Mouse (Mus musculus) heart, embryonic 11.5 days (tissue): ENCODE data around the gene Kbtbd13. TPM values are rescaled to one million over a fixed set of nuclear protein-coding genes. Genes with fewer than 3 reads are reported as not detected.
"Not testable (repeated sequence)": the region's sequence is repeated elsewhere in the genome, so short reads cannot be mapped to it uniquely, and the experiment has no call there.

ENCODE experiments used
- ATAC-seq: fragments of 200-750 bp; cut with Nextera tagmentation; replicated peaks from 2 replicates; pipeline ENCODE4 v1.8.0; 2017; ENCODE audit warnings: moderate library complexity; ENCODE audit not compliant: insufficient number of reproducible peaks, low FRiP score, low TSS enrichment
- H3K27ac ChIP-seq: fragments of 300-500 bp; sonication (generic); 2 replicates; pipeline ENCODE4 v1.5.1; 2014; ENCODE audit warnings: mild to moderate bottlenecking, low read depth, low read length
- H3K27me3 ChIP-seq: fragments of 300-500 bp; sonication (generic); 2 replicates; pipeline ENCODE4 v1.6.1; 2014; ENCODE audit warnings: mild to moderate bottlenecking, low read length, mixed read lengths; ENCODE audit not compliant: control insufficient read depth, insufficient read depth
- H3K36me3 ChIP-seq: fragments of 300-500 bp; sonication (generic); 2 replicates; pipeline ENCODE4 v1.6.1; 2014; ENCODE audit warnings: mild to moderate bottlenecking, low read length, moderate library complexity, mixed read lengths; ENCODE audit not compliant: control insufficient read depth, insufficient read depth
- H3K4me1 ChIP-seq: fragments of 300-500 bp; sonication (generic); 2 replicates; pipeline ENCODE4 v1.6.1; 2014; ENCODE audit warnings: low read length; ENCODE audit not compliant: control insufficient read depth, insufficient read depth
- H3K4me2 ChIP-seq: fragments of 300-500 bp; sonication (generic); 2 replicates; pipeline ENCODE4 v1.6.1; 2014; ENCODE audit warnings: mild to moderate bottlenecking, moderate library complexity
- H3K4me3 ChIP-seq: fragments of 300-500 bp; sonication (generic); 2 replicates; pipeline ENCODE4 v1.5.1; 2014; ENCODE audit warnings: low read depth, low read length
- H3K9ac ChIP-seq: fragments of 300-500 bp; sonication (generic); 2 replicates; pipeline ENCODE4 v1.6.1; 2014; ENCODE audit warnings: mild to moderate bottlenecking, low read depth, low read length, moderate library complexity
- H3K9me3 ChIP-seq: fragments of 300-500 bp; sonication (generic); replicated peaks from 2 replicates; pipeline ENCODE4 v1.6.1; 2016; ENCODE audit warnings: low read length; ENCODE audit not compliant: control insufficient read depth
- WGBS: fragments of 180-500 bp; shearing (Covaris S2); extraction: QIAGEN DNeasy Blood & Tissue Kit; methylation state at CpG from one replicate; pipeline ENCODE4 v1.1.7; 2014; ENCODE audit not compliant: insufficient replicate concordance; 5-methylcytosine and 5-hydroxymethylcytosine counted together
- polyA plus RNA-seq: library from polyadenylated mRNA; unstranded; fragments of >200 nt; fragmentation: Nextera tagmentation; extraction: Ambion mirVana; gene quantifications from 2 replicates; pipeline ENCODE4 v1.2.1, GENCODE M21; 2014

Kbtbd13 gene
- polyA plus RNA-seq, 1 experiment from 2014 or later: 0.94 TPM

DNA sequence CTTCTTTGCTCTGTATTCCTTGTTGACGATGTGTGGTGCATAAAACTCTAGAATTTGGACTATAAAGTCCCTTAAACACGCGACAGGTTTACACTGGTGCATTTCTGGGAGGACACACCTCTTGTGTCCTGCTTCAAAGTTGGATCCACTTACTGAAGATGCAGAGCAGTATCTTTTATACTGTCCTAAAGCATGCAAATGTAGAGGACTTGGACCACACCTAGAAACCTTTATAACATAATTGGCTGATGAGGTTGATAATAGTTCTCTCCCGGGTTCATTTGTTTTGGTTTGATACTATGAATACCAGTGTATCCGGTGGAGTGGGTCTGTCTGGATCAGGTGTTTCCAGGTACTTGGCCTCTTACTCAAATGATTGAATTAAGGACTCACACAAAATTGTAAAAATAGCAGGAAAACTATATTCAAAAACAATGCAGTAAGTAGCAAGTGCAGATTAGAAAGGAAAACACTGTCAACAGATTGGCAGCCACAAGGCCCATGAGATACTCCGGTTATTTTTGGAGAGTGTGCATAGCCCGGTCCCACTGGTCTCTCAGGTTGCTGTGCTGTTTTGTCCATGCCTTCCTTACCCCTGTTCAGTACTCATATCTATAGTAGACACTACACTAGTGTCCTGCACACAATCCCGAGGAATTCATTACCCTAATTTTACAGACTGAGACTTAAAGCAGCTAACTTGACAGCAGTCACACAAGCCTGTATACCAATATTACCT is 44.2 kb downstream of the Kbtbd13 start:
- H3K9ac ChIP-seq: peak overlapping the region; percentile 97
- peak overlapping the region; percentile 90 for H3K4me2 ChIP-seq
- H3K36me3 ChIP-seq: no peaks in the 10 kb centered on the region
- peak overlapping the region; percentile 96 for H3K4me3 ChIP-seq
- H3K27ac ChIP-seq: peak overlapping the region; percentile 98
- no peaks in the 10 kb centered on the region for H3K27me3 ChIP-seq
- no peaks in the 10 kb centered on the region for H3K9me3 ChIP-seq
- H3K4me1 ChIP-seq: peaks cover 8% of the 10 kb centered on the region
- WGBS: 38% methylated on average over 8 of the region's 8 CpGs
- ATAC-seq: no peak

- Histone ChIP-seq H3K36me3 (no peaks in the 10 kb centered on the region), H3K27ac (peak overlapping the region; percentile 98), H3K4me3 (peak overlapping the region; percentile 96), H3K9me3 (no peaks in the 10 kb centered on the region), H3K4me2 (peak overlapping the region; percentile 90), H3K9ac (peak overlapping the region; percentile 97), H3K4me1 (peaks cover 8% of the 10 kb centered on the region), H3K27me3 (no peaks in the 10 kb centered on the region)
- ATAC-seq: peak; percentile 67
- WGBS: under 1% methylated on average over 77 of the region's 77 CpGs
Measured at GRCm38 (mm10) chr9:65346476-65347111, 44.9 kb downstream of the Kbtbd13 start.

GRCm38 (mm10) chr9:65345854-65346475 is 45.5 kb downstream of the Kbtbd13 start, which contains the start of gene Pdcd7:
TSS of gene Pdcd7 (plus strand) at chr9:65346104.
- peak within 1 kb of the TSS; percentile 98 for H3K27ac ChIP-seq
- H3K9me3 ChIP-seq: no peaks in the 10 kb centered on the region
- H3K4me3 ChIP-seq: peak within 1 kb of the TSS; percentile 96
- H3K36me3 ChIP-seq: no peaks in the 10 kb centered on the region
- peak within 1 kb of the TSS; percentile 97 for H3K9ac ChIP-seq
- H3K4me1 ChIP-seq: peaks cover 8% of the 10 kb centered on the region
- under 1% methylated on average over 55 of the region's 59 CpGs for WGBS
- peak within 1 kb of the TSS; percentile 90 for H3K4me2 ChIP-seq
- ATAC-seq: peak; percentile 86
- H3K27me3 ChIP-seq: no peaks in the 10 kb centered on the region

- H3K4me1 ChIP-seq, ATAC-seq, H3K36me3 ChIP-seq, H3K9me3 ChIP-seq, H3K27me3 ChIP-seq: not testable (repeated sequence)
- H3K27ac ChIP-seq: peak overlapping the region; percentile 98
- H3K4me2 ChIP-seq: peak overlapping the region; percentile 90
- peak overlapping the region; percentile 97 for H3K9ac ChIP-seq
- H3K4me3 ChIP-seq: peak overlapping the region; percentile 96
- 70% methylated on average over 11 of the region's 11 CpGs for WGBS
Measured at GRCm38 (mm10) chr9:65345439-65345838, 46.0 kb downstream of the Kbtbd13 start.

DNA sequence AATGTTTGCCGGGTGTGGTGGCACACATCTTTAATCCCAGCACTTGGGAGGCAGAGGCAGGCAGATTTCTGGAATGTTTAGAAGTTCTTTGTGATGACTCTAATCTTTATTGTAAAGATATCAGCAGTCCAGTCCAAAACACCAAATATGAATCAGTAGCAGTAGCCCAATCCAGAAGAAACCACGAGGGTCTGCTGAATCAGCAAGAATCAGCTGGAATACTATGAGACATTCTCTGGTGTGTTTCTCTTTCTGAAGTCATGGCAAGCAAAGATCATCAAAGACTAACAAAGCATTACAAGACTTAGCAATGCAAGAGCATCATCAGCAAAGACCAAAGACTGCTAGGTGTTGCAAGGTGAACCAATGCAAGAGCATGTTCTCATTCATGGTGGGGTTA is 51.0 kb downstream of the Kbtbd13 start:
- H3K9me3 ChIP-seq: no peaks in the 10 kb centered on the region
- no peaks in the 10 kb centered on the region for H3K4me1 ChIP-seq
- ATAC-seq: no peak
- H3K4me2 ChIP-seq: no peak overlapping the region
- no peaks in the 10 kb centered on the region for H3K36me3 ChIP-seq
- H3K27ac ChIP-seq: no peak overlapping the region
- 78% methylated on average over 2 of the region's 2 CpGs for WGBS
- no peak overlapping the region for H3K9ac ChIP-seq
- no peaks in the 10 kb centered on the region for H3K27me3 ChIP-seq
- H3K4me3 ChIP-seq: no peak overlapping the region

- no peak overlapping the region for H3K4me2 ChIP-seq
- H3K9ac ChIP-seq: no peak overlapping the region
- no peaks in the 10 kb centered on the region for H3K9me3 ChIP-seq
- H3K4me1 ChIP-seq: no peaks in the 10 kb centered on the region
- H3K36me3 ChIP-seq: no peaks in the 10 kb centered on the region
- WGBS: 81% methylated on average over 4 of the region's 4 CpGs
- no peaks in the 10 kb centered on the region for H3K27me3 ChIP-seq
- no peak overlapping the region for H3K27ac ChIP-seq
- ATAC-seq: no peak
- no peak overlapping the region for H3K4me3 ChIP-seq
Measured at GRCm38 (mm10) chr9:65339146-65339545, 52.3 kb downstream of the Kbtbd13 start.

Other genes with a start within 250 kb of the Kbtbd13 start
- 4.6 and 5.0 TPM in 2 replicates for gene Parp16, start 196.3 kb downstream of the Kbtbd13 start, polyA plus RNA-seq
- 0.14 TPM in 1 of 2 replicates, not detected in the other for gene Cilp, start 126.5 kb downstream of the Kbtbd13 start, polyA plus RNA-seq
- 42.9 and 50.6 TPM in 2 replicates for gene Clpx, start 97.4 kb downstream of the Kbtbd13 start, polyA plus RNA-seq
- gene Pdcd7, start 45.5 kb downstream of the Kbtbd13 start, polyA plus RNA-seq: 6.3 and 6.9 TPM in 2 replicates
- gene Ubap1l, start 30.6 kb downstream of the Kbtbd13 start, polyA plus RNA-seq: 0.23 and 0.73 TPM in 2 replicates
- 2.2 and 2.5 TPM in 2 replicates for gene Rasl12, start 6.9 kb upstream of the Kbtbd13 start, polyA plus RNA-seq
- gene Slc51b, start 31.3 kb upstream of the Kbtbd13 start, polyA plus RNA-seq: not detected in 2 replicates
- 13.6 and 15.3 TPM in 2 replicates for gene Mtfmt, start 44.1 kb upstream of the Kbtbd13 start, polyA plus RNA-seq
- gene Spg21, start 69.3 kb upstream of the Kbtbd13 start, polyA plus RNA-seq: 62.6 and 68.8 TPM in 2 replicates
- not detected in 2 replicates for gene Ankdd1a, start 128.5 kb upstream of the Kbtbd13 start, polyA plus RNA-seq
- 10.6 and 11.9 TPM in 2 replicates for gene Plekho2, start 188.4 kb upstream of the Kbtbd13 start, polyA plus RNA-seq
- 7.6 and 9.5 TPM in 2 replicates for gene Pif1, start 195.5 kb upstream of the Kbtbd13 start, polyA plus RNA-seq
- 154 and 160 TPM in 2 replicates for gene Rbpms2, start 238.0 kb upstream of the Kbtbd13 start, polyA plus RNA-seq